Mouse (Mus musculus): ENCODE results near the gene Ftl1.

GRCm38 (mm10) chr7:45492225-45492844 is 32.7 kb upstream of the Ftl1 start:
- no peak for TF ChIP-seq CTCF (IDR thresholded peaks at IDR 0.05; ENCODE audit: control insufficient read depth, insufficient read depth, low read length)
- no peak for TF ChIP-seq POLR2A (IDR thresholded peaks at IDR 0.05; ENCODE audit: borderline replicate concordance, control insufficient read depth, low read depth, low read length)
